Mouse (Mus musculus): ENCODE measurements around the gene 4930438A08Rik.

GRCm38 (mm10) chr11:58334746-58335145 is 60.1 kb downstream of the 4930438A08Rik start:
- no peak for TF ChIP-seq CHD2 (IDR thresholded peaks at IDR 0.05; ENCODE audit: low read depth, low read length)
- TF ChIP-seq MAFK (IDR thresholded peaks at IDR 0.05; ENCODE audit: insufficient read depth, low read depth, low read length) = no peak
- no peak for TF ChIP-seq ZNF384 (IDR thresholded peaks at IDR 0.05; ENCODE audit: low read depth, low read length)
- no peak for TF ChIP-seq HCFC1 (IDR thresholded peaks at IDR 0.05; ENCODE audit: borderline replicate concordance, insufficient read depth, low read length)
